14 mouse cellular contexts compared by ENCODE assay signal in genomic region chr11:77947860-77948259, GRCm38 (mm10). TPM values are rescaled to one million over a fixed set of nuclear protein-coding genes. Genes with fewer than 3 reads are reported as not detected.
A peak's percentile ranks its signal among the peaks of the same experiment; 100 is the strongest.
DNase-seq lines count a peak whose midpoint lies in the region; ATAC-seq lines count a peak whose summit lies in the region.
"Had no signal": no experiment of that assay in that cellular context is flagged by ENCODE, and none has a peak within 500 bp of the region (broad histone marks: within the 10 kb centered on the region; RNA-seq: fewer than 3 reads in every experiment).

No protein-coding gene starts in this region.

- no peaks in the 10 kb centered on the region for H3K9me3 ChIP-seq in forebrain, embryonic 12.5 days
- H3K9me3 ChIP-seq in limb, embryonic 10.5 days (replicated peaks): no peaks in the 10 kb centered on the region
- no peaks in the 10 kb centered on the region for H3K9me3 ChIP-seq in neural tube, embryonic 14.5 days (ENCODE audit: control insufficient read depth, low read length)
- no peaks in the 10 kb centered on the region for H3K9me3 ChIP-seq in intestine, embryonic 15.5 days
- H3K9me3 ChIP-seq in kidney, embryonic 16.5 days (ENCODE audit: low read length): no peaks in the 10 kb centered on the region

- peaks cover 37% of the 10 kb centered on the region for H3K4me1 ChIP-seq in forebrain, embryonic 12.5 days
- peaks cover 36% of the 10 kb centered on the region for H3K4me1 ChIP-seq in limb, embryonic 10.5 days
- H3K4me1 ChIP-seq in neural tube, embryonic 14.5 days (ENCODE audit: control insufficient read depth, insufficient read depth, low read length): peaks cover 13% of the 10 kb centered on the region
- no peaks in the 10 kb centered on the region for H3K4me1 ChIP-seq in intestine, embryonic 15.5 days (replicated peaks)
- peaks cover 5% of the 10 kb centered on the region; the same call in 1 of the 2 replicates for H3K4me1 ChIP-seq in kidney, embryonic 16.5 days (ENCODE audit: insufficient read depth, low read length)

- H3K4me2 ChIP-seq in forebrain, embryonic 12.5 days: peak overlapping the region; percentile 44
- no peak overlapping the region for H3K4me2 ChIP-seq in neural tube, embryonic 14.5 days (ENCODE audit: low read depth, low read length)
- no peak overlapping the region for H3K4me2 ChIP-seq in intestine, embryonic 15.5 days (replicated peaks)
- no peak overlapping the region for H3K4me2 ChIP-seq in kidney, embryonic 16.5 days (replicated peaks; ENCODE audit: low read depth, low read length)

- peaks cover 83% of the 10 kb centered on the region for H3K27me3 ChIP-seq in forebrain, embryonic 12.5 days
- H3K27me3 ChIP-seq in limb, embryonic 10.5 days (ENCODE audit: low read depth, poor library complexity, severe bottlenecking): peaks cover 97% of the 10 kb centered on the region
- H3K27me3 ChIP-seq in neural tube, embryonic 14.5 days (ENCODE audit: control insufficient read depth, insufficient read depth, low read length): peaks cover 10% of the 10 kb centered on the region; the same call in 1 of the 2 replicates
- peaks cover 30% of the 10 kb centered on the region for H3K27me3 ChIP-seq in intestine, embryonic 15.5 days (replicated peaks)
- peaks cover 54% of the 10 kb centered on the region for H3K27me3 ChIP-seq in kidney, embryonic 16.5 days (ENCODE audit: insufficient read depth, low read length)

- peak overlapping the region; percentile 25; the same call in 1 of the 2 replicates for H3K9ac ChIP-seq in forebrain, embryonic 12.5 days
- no peak overlapping the region for H3K9ac ChIP-seq in neural tube, embryonic 14.5 days (replicated peaks; ENCODE audit: low read depth, low read length)
- no peak overlapping the region for H3K9ac ChIP-seq in intestine, embryonic 15.5 days
- no peak overlapping the region for H3K9ac ChIP-seq in kidney, embryonic 16.5 days (replicated peaks; ENCODE audit: low read length)

- H3K4me3 ChIP-seq in forebrain, embryonic 12.5 days (replicated peaks): peak overlapping the region; percentile 7; the same call in 1 of the 2 replicates
- H3K4me3 ChIP-seq in limb, embryonic 10.5 days: no peak overlapping the region; the same call in 1 of the 2 replicates
- H3K4me3 ChIP-seq in neural tube, embryonic 14.5 days (ENCODE audit: low read depth, low read length): no peak overlapping the region
- H3K4me3 ChIP-seq in intestine, embryonic 15.5 days (replicated peaks): no peak overlapping the region
- H3K4me3 ChIP-seq in kidney, embryonic 16.5 days (ENCODE audit: low read length): no peak overlapping the region

- DNase-seq in embryo, embryonic 10.5 days (ENCODE audit: low spot score): peak; percentile 72
- DNase-seq in limb, embryonic 10.5 days (ENCODE audit: low spot score): peak; percentile 36
- DNase-seq in ovary, postnatal 10 days (ENCODE audit: low spot score): no peak
- DNase-seq: adrenal gland, postnatal 36 days; cerebellum, postnatal 25 days; gastrocnemius, postnatal 14 days; kidney, postnatal 36 days; thymus, postnatal 4 days had no signal

- under 1% methylated on average over 9 of the region's 9 CpGs for WGBS in forebrain, embryonic 12.5 days
- WGBS in limb, embryonic 10.5 days: 5% methylated on average over 9 of the region's 9 CpGs
- WGBS in neural tube, embryonic 14.5 days: 2% methylated on average over 9 of the region's 9 CpGs
- 7% methylated on average over 9 of the region's 9 CpGs for WGBS in intestine, embryonic 15.5 days
- WGBS in kidney, embryonic 16.5 days: 5% methylated on average over 9 of the region's 9 CpGs

- peak; percentile 90 for ATAC-seq in forebrain, embryonic 12.5 days (ENCODE audit: low FRiP score)
- ATAC-seq in neural tube, embryonic 14.5 days (ENCODE audit: low read depth): peak; percentile 59; the same call in 1 of the 2 replicates
- no peak for ATAC-seq in intestine, embryonic 15.5 days
- ATAC-seq in kidney, embryonic 16.5 days (ENCODE audit: low FRiP score, low TSS enrichment): no peak

- H3K36me3 ChIP-seq in forebrain, embryonic 12.5 days (replicated peaks): no peaks in the 10 kb centered on the region
- H3K36me3 ChIP-seq in limb, embryonic 10.5 days: no peaks in the 10 kb centered on the region
- H3K36me3 ChIP-seq in neural tube, embryonic 14.5 days (ENCODE audit: control insufficient read depth, insufficient read depth, low read length): no peaks in the 10 kb centered on the region; the same call in 1 of the 2 replicates
- H3K36me3 ChIP-seq in intestine, embryonic 15.5 days: no peaks in the 10 kb centered on the region
- no peaks in the 10 kb centered on the region for H3K36me3 ChIP-seq in kidney, embryonic 16.5 days (ENCODE audit: insufficient read depth, low read length)

- peak overlapping the region; percentile 82 for H3K27ac ChIP-seq in forebrain, embryonic 12.5 days
- H3K27ac ChIP-seq in limb, embryonic 10.5 days: peak overlapping the region; percentile 53; the same call in 1 of the 2 replicates
- H3K27ac ChIP-seq in neural tube, embryonic 14.5 days (ENCODE audit: low read depth, low read length): peak overlapping the region; percentile 49
- H3K27ac ChIP-seq in intestine, embryonic 15.5 days: no peak overlapping the region
- no peak overlapping the region for H3K27ac ChIP-seq in kidney, embryonic 16.5 days (ENCODE audit: low read length)

RNA-seq across cellular contexts. Expression of gene Sez6, which starts 17.3 kb away (rescaled TPM):
- 54.0 and 62.2 TPM in 2 replicates for polyA plus RNA-seq in forebrain, embryonic 12.5 days (2016; fragmentation: Nextera tagmentation; extraction: Ambion mirVana)
- polyA plus RNA-seq in limb, embryonic 10.5 days (2016; fragmentation: Nextera tagmentation; extraction: Ambion mirVana): 0.11 and 0.14 TPM in 2 replicates
- 121 and 145 TPM in 2 replicates for polyA plus RNA-seq in neural tube, embryonic 14.5 days (2014; fragmentation: Nextera tagmentation; extraction: Ambion mirVana)
- polyA plus RNA-seq in intestine, embryonic 15.5 days (2015; fragmentation: Nextera tagmentation; extraction: Ambion mirVana): 0.95 and 1.2 TPM in 2 replicates
- 0.19 and 0.27 TPM in 2 replicates for polyA plus RNA-seq in kidney, embryonic 16.5 days (2015; fragmentation: Nextera tagmentation; extraction: Ambion mirVana)
- polyA plus RNA-seq: heart, postnatal 0 days; liver, adult 2 months had no signal

RNA-seq across cellular contexts. Expression of gene Phf12, which starts 34.7 kb away (rescaled TPM):
- 29.1 and 29.6 TPM in 2 replicates for polyA plus RNA-seq in forebrain, embryonic 12.5 days (2016; fragmentation: Nextera tagmentation; extraction: Ambion mirVana)
- 21.0 and 23.1 TPM in 2 replicates for polyA plus RNA-seq in limb, embryonic 10.5 days (2016; fragmentation: Nextera tagmentation; extraction: Ambion mirVana)
- 16.3 and 19.0 TPM in 2 replicates for polyA plus RNA-seq in neural tube, embryonic 14.5 days (2014; fragmentation: Nextera tagmentation; extraction: Ambion mirVana)
- polyA plus RNA-seq in intestine, embryonic 15.5 days (2015; fragmentation: Nextera tagmentation; extraction: Ambion mirVana): 12.8 and 13.5 TPM in 2 replicates
- polyA plus RNA-seq in kidney, embryonic 16.5 days (2015; fragmentation: Nextera tagmentation; extraction: Ambion mirVana): 15.9 and 16.0 TPM in 2 replicates

RNA-seq across cellular contexts. Expression of gene Pipox, which starts 54.0 kb away (rescaled TPM):
- polyA plus RNA-seq in forebrain, embryonic 12.5 days (2016; fragmentation: Nextera tagmentation; extraction: Ambion mirVana): 14.5 and 16.5 TPM in 2 replicates
- polyA plus RNA-seq in limb, embryonic 10.5 days (2016; fragmentation: Nextera tagmentation; extraction: Ambion mirVana): 0.34 and 0.48 TPM in 2 replicates
- 4.6 and 6.7 TPM in 2 replicates for polyA plus RNA-seq in neural tube, embryonic 14.5 days (2014; fragmentation: Nextera tagmentation; extraction: Ambion mirVana)
- 29.8 and 36.1 TPM in 2 replicates for polyA plus RNA-seq in intestine, embryonic 15.5 days (2015; fragmentation: Nextera tagmentation; extraction: Ambion mirVana)
- 14.7 and 16.0 TPM in 2 replicates for polyA plus RNA-seq in kidney, embryonic 16.5 days (2015; fragmentation: Nextera tagmentation; extraction: Ambion mirVana)

Comparison
In these comparisons a context has a peak if more than half of its experiments do, and no peak if none do; other contexts are left out.
1. ATAC-seq: peak in forebrain, embryonic 12.5 days (single experiment) and neural tube, embryonic 14.5 days (single experiment); none in intestine, embryonic 15.5 days (single experiment) and kidney, embryonic 16.5 days (single experiment).
2. H3K27ac ChIP-seq: peak in forebrain, embryonic 12.5 days (single experiment), limb, embryonic 10.5 days (single experiment) and neural tube, embryonic 14.5 days (single experiment); none in intestine, embryonic 15.5 days (single experiment) and kidney, embryonic 16.5 days (single experiment).
3. RNA of gene Sez6, which starts 17.3 kb away (polyA plus RNA-seq): 121 to 145 TPM in neural tube, embryonic 14.5 days and 54.0 to 62.2 TPM in forebrain, embryonic 12.5 days; 0.95 to 1.2 TPM in intestine, embryonic 15.5 days, 0.19 to 0.27 TPM in kidney, embryonic 16.5 days and 0.11 to 0.14 TPM in limb, embryonic 10.5 days; every median in the first group is over 10 times any median in the second.